Mouse (Mus musculus): Measurements from ENCODE around the gene Tmem135.

DNA sequence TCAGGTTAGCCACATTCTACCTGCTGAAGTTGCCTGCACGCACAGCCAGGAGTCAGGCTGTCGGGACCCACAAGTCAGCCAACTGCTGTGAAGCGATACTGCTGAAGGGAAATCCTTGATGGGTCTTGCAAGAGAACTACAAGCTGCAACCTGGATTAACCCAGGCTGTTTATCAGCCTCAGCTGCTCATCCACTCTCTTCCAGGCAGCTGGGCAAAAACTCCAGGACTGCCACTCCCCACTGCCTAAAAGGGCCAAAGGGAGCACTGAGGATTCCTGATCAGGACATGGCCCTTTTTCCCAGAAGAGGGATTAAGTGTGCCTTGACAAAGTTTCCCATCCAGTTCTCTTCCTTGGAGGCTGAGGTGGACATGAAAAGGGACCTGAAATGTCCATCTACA is 15.0 kb downstream of the Tmem135 start:
- TF ChIP-seq CTCF (conservative IDR thresholded peaks at IDR 0.05 in 1 of 2, IDR thresholded peaks at IDR 0.05 in 1 of 2; ENCODE audit: low read depth in 2 of 2, low read length in 2 of 2) (no peak), POLR2A (IDR thresholded peaks at IDR 0.05; ENCODE audit: low read depth, low read length) (no peak), MAX (IDR thresholded peaks at IDR 0.05; ENCODE audit: low read length) (no peak), TCF12 (IDR thresholded peaks at IDR 0.05; ENCODE audit: low read depth, low read length) (no peak), EP300 (IDR thresholded peaks at IDR 0.05; ENCODE audit: low read length) (no peak), CHD1 (IDR thresholded peaks at IDR 0.05; ENCODE audit: low read depth, low read length) (no peak), SMC3 (IDR thresholded peaks at IDR 0.05; ENCODE audit: low read depth, low read length) (no peak), MYC (IDR thresholded peaks at IDR 0.05; ENCODE audit: low read depth, low read length) (no peak), ZKSCAN1 (IDR thresholded peaks at IDR 0.05; ENCODE audit: borderline replicate concordance, low read depth, low read length) (no peak), ZNF384 (IDR thresholded peaks at IDR 0.05; ENCODE audit: low read depth, low read length) (no peak), GABPA (IDR thresholded peaks at IDR 0.05; ENCODE audit: insufficient replicate concordance, low read depth, low read length) (no peak), CHD2 (IDR thresholded peaks at IDR 0.05; ENCODE audit: low read length) (no peak), MAZ (IDR thresholded peaks at IDR 0.05; ENCODE audit: low read depth, low read length) (no peak)

All from CH12.LX (cell line).